Mouse (Mus musculus): ENCODE data around the gene Fam92b.

Gene Fam92b

DNA sequence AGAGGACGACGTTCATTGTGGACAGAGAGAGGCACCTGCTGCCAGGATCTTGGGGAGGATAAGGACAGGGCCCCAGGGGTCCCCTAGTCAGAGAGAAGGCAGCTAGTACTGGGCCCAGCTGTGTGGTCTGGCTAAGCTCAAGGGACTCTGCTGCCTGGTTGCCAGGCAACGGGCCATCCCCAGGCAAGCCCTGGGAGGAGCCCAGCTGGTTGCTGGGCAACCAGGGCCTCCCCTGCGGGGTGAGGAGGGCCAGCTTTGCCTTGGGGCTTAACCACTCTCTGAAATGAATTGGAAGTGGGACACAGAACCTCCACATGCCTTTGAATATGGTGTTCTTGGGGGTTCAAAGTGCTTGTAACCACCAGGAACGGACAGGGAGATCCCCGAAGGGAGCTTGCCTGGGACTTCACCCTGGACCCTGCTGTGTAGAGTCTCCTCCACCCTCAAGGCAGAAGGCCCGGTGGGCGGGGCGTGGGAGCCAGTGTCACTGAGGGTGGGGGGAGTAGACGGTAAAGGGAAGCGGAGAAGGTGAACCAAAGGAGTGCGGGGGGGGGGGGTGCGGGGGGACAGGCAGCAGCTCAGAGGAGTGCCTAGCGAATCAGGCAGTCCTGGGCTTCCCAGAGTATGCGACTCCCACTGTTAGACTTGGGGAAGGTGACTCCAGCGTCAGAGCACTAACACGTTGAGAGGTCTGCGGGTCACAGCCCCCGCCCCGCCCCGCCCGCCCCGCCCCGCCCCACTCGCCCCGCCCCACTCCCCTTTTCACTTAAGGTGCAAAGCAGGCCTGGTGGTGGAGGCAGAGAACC lies at the start of gene Fam92b:
Fam92b (minus strand) TSS at position 149 of the 806 bp plus-strand sequence.
- DNase-seq (ENCODE audit: inconsistent ontology term), result peak; percentile 91

GRCm38 (mm10) chr8:120225421-120226151 lies 48.3 kb upstream of the Fam92b start:
- peak; percentile 94 for DNase-seq (ENCODE audit: inconsistent ontology term)

DNA sequence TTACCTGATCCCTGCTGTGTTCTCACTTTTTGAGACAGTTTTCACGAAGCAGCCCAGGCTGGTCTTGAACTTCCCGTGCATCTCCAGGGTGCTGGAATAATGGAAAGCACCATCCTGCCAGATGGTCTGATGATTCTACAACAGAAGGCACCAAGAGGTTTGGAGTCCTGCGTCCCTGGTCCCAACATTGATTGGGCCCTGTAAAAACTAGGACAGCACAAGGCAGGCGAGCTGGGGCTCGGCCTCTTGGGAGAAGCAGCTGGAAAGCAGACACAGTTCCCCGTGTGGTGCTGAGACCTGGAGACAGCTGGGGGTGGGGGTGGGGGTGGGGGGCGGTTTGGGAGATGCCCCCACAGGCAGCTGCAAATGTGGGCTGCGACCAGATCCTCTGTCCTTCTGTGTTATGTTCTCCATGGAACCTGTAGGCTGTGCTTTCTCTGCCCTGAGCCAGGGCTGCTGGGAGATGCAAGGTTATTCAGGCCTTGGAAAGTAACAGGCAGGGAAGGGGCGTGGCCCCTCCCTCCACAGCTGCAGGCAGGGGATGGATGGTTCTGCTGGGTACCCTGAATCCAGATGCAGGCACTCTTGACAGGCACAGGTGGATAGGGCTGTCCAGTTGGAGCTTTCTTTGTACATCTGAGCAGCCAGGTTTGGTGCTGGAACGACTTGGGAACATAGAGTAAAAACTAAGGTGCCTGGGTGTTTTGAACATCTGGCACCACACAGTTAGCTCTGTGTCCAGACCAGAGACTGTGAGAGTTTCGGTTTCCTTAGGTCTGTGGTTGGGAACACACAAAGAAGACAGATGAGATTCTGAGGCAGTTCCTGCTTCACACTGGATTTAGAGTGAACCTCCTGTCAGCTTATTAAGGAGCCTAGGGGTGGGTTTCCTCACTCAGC lies 47.5 kb upstream of the Fam92b start:
- DNase-seq (ENCODE audit: inconsistent ontology term), result no peak

DNA sequence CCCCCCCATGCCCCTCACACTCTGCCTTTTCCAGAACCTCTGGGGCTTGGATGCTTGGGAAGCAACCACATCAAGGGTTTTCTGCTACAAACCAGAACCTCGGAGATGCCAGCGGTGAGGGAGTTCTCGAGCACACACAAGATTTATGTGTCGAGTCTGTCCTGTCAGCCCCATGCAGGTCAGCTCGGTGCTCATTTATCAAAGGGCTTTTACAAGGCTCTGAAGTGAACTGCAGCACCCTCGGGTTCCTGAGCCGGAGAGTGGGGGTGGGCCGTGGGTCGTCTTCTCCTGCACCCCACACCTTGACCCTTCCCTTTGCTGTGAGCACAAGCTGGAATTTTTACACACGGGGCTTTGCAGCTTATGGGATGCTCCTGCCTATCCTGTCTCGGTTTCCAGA lies 45.3 kb upstream of the Fam92b start:
- no peak for DNase-seq (ENCODE audit: inconsistent ontology term)

GRCm38 (mm10) chr8:120216855-120217830 lies 39.9 kb upstream of the Fam92b start:
- DNase-seq (ENCODE audit: inconsistent ontology term), result peak; percentile 81

DNA sequence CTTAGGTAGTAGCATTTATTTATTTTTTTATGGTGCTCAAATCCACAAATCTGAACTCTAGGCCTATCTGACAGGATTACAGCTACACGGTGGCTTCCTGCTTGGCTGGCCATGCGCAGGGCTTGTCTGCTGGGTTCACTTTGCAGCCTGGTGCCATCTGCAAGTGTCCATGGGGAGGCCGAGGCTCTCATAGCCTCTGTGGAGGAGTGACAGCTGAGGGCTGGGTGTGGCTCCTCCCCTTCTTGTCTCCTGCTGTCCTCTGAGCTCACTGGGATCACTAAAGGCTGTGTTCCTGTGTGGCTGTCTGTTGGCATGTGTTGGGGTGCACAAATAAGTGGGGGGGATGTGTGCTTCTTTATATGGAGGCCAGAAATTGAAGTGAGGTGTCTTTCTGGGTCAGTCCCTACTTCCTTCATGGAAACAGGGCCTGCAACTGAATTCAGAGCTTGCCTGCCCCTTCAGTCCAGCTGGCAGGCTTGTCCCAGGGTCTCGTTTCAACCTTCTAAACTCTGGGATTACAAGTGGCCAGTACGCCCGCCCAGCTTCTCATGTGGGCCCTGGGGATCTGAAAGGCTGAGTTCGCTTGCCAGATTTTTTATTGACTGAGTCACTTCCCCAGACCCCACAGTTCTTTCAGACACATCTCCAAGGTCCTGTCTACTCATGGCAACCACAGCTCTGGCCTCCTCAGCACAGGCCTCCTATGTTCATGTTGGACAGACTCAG lies 38.3 kb upstream of the Fam92b start:
- DNase-seq (ENCODE audit: inconsistent ontology term), result peak; percentile 86

GRCm38 (mm10) chr8:120213939-120214338 lies 36.7 kb upstream of the Fam92b start:
- no peak for DNase-seq (ENCODE audit: inconsistent ontology term)

DNA sequence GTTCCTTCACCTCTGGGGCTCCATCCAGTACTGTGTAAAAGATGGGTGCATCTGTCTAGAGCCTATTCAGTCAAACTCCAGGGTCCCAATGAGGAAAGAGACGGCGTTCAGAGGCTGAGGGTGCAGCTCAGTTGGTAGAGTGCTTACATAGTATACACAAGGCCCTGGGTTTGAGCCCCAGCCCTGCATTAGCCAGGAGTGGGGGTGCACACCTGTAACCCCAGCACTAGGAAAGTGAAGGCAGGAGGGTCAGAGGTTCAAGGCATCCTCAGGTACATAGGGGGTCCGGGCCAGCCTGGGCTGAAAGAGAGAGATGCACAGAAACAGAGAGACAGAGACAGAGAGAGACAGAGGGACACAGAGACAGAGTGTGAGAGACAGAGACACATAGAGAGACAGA lies 36.0 kb upstream of the Fam92b start:
- no peak for DNase-seq (ENCODE audit: inconsistent ontology term)

- no peak for DNase-seq (ENCODE audit: inconsistent ontology term)
These were observed 35.3 kb upstream of the Fam92b start for GRCm38 (mm10) chr8:120212596-120212995.

- no peak for DNase-seq (ENCODE audit: inconsistent ontology term)
These were observed 34.1 kb upstream of the Fam92b start for GRCm38 (mm10) chr8:120211345-120211744.

DNA sequence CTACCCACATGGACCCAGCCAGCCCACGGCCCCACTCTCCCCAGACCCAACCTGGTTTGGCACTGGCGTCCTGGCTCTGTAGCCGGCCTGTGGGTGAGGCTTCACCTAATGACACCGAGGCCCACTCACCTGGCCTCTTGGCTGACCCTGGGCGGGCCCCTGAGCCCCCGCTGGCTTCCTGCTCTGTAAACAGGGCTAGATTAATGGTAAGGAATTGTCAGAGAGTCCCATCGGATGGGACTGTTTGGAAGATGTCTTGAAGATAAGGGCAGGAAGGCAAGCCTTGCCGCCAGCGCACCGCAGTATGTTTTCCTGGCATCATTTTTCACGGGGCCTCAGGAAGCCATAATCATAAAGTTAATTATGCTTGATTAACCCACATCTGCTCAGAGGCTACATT lies 30.8 kb upstream of the Fam92b start:
- no peak for DNase-seq (ENCODE audit: inconsistent ontology term)

- DNase-seq (ENCODE audit: inconsistent ontology term), result no peak
These were observed 30.1 kb upstream of the Fam92b start for GRCm38 (mm10) chr8:120207364-120207763.

DNA sequence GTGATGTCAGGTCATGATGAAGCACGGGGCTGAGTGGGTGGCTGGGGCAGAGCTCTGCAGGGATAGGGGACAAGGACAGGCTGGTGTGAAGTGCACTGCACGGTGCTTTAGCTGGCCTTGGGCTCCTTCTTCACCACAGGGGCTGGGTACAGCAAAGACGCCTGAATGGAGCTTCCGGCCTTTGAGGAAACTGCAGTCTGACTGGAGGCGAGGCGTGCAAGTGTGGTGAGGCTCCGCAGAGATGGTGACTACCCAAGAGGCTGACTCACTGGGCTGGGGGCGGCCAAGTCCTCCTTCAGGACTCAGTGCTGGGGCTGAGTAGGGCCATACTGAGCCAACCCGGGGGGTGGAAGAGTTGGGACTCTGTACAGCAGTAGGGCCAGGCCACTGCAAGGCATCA lies 28.6 kb upstream of the Fam92b start:
- no peak for DNase-seq (ENCODE audit: inconsistent ontology term)

GRCm38 (mm10) chr8:120204736-120205360 lies 27.6 kb upstream of the Fam92b start:
- no peak for DNase-seq (ENCODE audit: inconsistent ontology term)

- no peak for DNase-seq (ENCODE audit: inconsistent ontology term)
These were observed 25.3 kb upstream of the Fam92b start for GRCm38 (mm10) chr8:120202546-120202945.

GRCm38 (mm10) chr8:120201351-120201750 lies 24.1 kb upstream of the Fam92b start:
- DNase-seq (ENCODE audit: inconsistent ontology term), result no peak

DNA sequence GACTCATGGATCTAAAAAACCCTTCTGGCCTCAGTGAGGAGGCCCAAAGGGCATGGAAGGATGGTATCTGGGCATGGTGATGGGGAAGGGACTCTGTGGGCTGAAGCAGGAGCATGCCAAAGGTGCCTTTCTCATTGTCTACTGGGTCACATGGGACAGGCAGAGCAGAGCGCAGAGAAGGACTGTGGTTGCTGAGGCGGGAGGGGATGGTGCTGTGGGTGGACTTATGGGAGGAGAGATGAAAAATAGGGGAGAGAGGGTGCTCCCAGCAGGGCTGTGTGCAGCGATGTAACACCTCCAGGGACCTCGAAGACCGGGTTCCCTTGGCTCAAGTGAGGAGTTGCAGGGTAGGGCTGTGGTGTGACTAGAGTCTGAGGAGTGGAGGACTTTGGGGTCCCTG lies 14.9 kb upstream of the Fam92b start:
- DNase-seq (ENCODE audit: inconsistent ontology term), result no peak

GRCm38 (mm10) chr8:120191633-120192032 lies 14.4 kb upstream of the Fam92b start:
- no peak for DNase-seq (ENCODE audit: inconsistent ontology term)

- peak; percentile 93 for DNase-seq (ENCODE audit: inconsistent ontology term)
These were observed 13.6 kb upstream of the Fam92b start for GRCm38 (mm10) chr8:120190810-120191413.
